Mouse (Mus musculus) embryonic fibroblast, embryonic 13.5 days (primary cell): ENCODE results near the gene 1700021F05Rik.
A peak's percentile ranks its signal among the peaks of the same experiment; 100 is the strongest.

Experiments
- CTCF ChIP-seq: IDR thresholded peaks from 2 replicates; pipeline ENCODE4 v1.5.1; 2011; ENCODE audit warnings: mild to moderate bottlenecking, control low read depth, low read length, moderate library complexity, borderline replicate concordance; ENCODE audit not compliant: insufficient read depth
- POLR2A ChIP-seq: IDR thresholded peaks from 2 replicates; pipeline ENCODE4 v1.6.1; 2011; ENCODE audit warnings: low read depth, mild to moderate bottlenecking, control low read depth, low read length, moderate library complexity

DNA sequence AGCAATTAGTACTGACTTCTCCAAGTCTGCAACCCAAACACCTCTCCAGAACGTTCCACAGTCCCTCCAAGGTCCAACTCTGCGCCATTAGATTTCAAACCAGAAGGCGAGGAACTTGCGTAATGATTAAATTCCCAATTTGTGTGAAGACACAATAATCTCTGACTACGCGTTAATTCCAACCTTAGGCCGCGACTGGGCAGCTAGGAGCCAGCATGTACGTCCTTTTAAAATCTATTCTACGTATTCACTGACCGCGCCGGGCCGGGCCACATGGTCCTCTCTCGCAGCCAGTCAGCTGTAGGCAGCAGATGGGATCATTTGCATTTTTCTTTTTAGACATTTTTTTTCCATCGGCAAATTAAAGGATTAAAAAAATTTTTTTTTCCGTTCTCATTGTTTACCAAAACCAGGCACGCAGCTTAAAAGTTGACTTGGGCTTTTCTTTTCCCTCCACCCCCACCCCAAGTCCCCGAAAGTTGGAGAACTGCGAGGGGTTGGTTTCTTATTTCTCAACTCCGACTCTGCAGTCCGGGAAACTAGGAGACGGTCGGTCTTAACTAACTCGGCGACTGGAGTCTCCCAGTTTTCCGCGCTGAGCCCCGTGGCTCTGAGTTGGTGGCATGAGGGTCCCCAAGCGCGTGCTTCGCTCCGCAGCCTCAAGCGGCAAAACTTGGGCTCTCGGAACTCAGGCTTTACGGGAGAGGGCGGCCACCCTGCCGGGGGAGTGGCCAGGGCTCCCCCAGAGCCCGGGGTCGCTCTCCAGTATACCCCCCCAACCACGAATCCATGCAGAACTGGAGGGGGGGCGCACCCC lies 62.7 kb downstream of the 1700021F05Rik start:
- TF ChIP-seq POLR2A = peak; percentile 46
- TF ChIP-seq CTCF = no peak
